Mouse (Mus musculus) WW6 (cell line): ENCODE results near the gene Ankrd36.

Source experiments
- DNase-seq: peaks from one replicate; pipeline ENCODE4 v3.0.0-alpha.2; 2013; ENCODE audit warnings: low read depth, low spot score

Ankrd36 gene

GRCm38 (mm10) chr11:5650321-5650720, 80.8 kb downstream of the Ankrd36 start:
- no peak for DNase-seq

GRCm38 (mm10) chr11:5682541-5682940, 113.1 kb downstream of the Ankrd36 start:
- DNase-seq, result no peak

GRCm38 (mm10) chr11:5684283-5684682, 114.8 kb downstream of the Ankrd36 start:
- DNase-seq, result no peak

- DNase-seq, result no peak
Observed at GRCm38 (mm10) chr11:5691775-5692174, 122.3 kb downstream of the Ankrd36 start.

- DNase-seq, result no peak
Observed at GRCm38 (mm10) chr11:5700808-5701207, 131.3 kb downstream of the Ankrd36 start.

GRCm38 (mm10) chr11:5701300-5701699, 131.8 kb downstream of the Ankrd36 start:
- DNase-seq, result no peak

GRCm38 (mm10) chr11:5701821-5702220, 132.3 kb downstream of the Ankrd36 start:
- no peak for DNase-seq

GRCm38 (mm10) chr11:5702271-5702956, 132.9 kb downstream of the Ankrd36 start:
- no peak for DNase-seq

GRCm38 (mm10) chr11:5702957-5703332, 133.5 kb downstream of the Ankrd36 start:
- no peak for DNase-seq

GRCm38 (mm10) chr11:5703341-5703740, 133.9 kb downstream of the Ankrd36 start:
- no peak for DNase-seq

- DNase-seq, result no peak
Observed at GRCm38 (mm10) chr11:5705972-5706371, 136.5 kb downstream of the Ankrd36 start.

- no peak for DNase-seq
Observed at GRCm38 (mm10) chr11:5706874-5707529, 137.5 kb downstream of the Ankrd36 start.

GRCm38 (mm10) chr11:5707530-5708353, 138.3 kb downstream of the Ankrd36 start:
- peak; percentile 87 for DNase-seq

- no peak for DNase-seq
Observed at GRCm38 (mm10) chr11:5715179-5715578, 145.7 kb downstream of the Ankrd36 start.

- DNase-seq, result no peak
Observed at GRCm38 (mm10) chr11:5715630-5716105, 146.2 kb downstream of the Ankrd36 start, which contains the start of gene Mrps24. Gene Mrps24, minus strand, starts transcription at chr11:5715680.

- DNase-seq, result no peak
Observed at GRCm38 (mm10) chr11:5716246-5716645, 146.8 kb downstream of the Ankrd36 start.

GRCm38 (mm10) chr11:5716938-5717705, 147.6 kb downstream of the Ankrd36 start:
- no peak for DNase-seq

GRCm38 (mm10) chr11:5718611-5719354, 149.3 kb downstream of the Ankrd36 start:
- no peak for DNase-seq

GRCm38 (mm10) chr11:5729582-5729981, 160.1 kb downstream of the Ankrd36 start:
- DNase-seq, result no peak

GRCm38 (mm10) chr11:5732401-5732800, 162.9 kb downstream of the Ankrd36 start:
- DNase-seq, result no peak

GRCm38 (mm10) chr11:5734323-5734722, 164.8 kb downstream of the Ankrd36 start:
- DNase-seq, result no peak
